Mouse (Mus musculus) CH12.LX (cell line): Measurements from ENCODE around the gene Gsto2. TPM values are rescaled to one million over a fixed set of nuclear protein-coding genes. Genes with fewer than 3 reads are reported as not detected.

Source experiments
- DNase-seq: peaks from one replicate; pipeline ENCODE4 v3.0.0-alpha.2; 2013; ENCODE audit errors: extremely low read depth
- H3K27ac ChIP-seq: 2 replicates; pipeline ENCODE4 v1.5.1; 2012; ENCODE audit warnings: low read depth, mild to moderate bottlenecking, control low read depth, moderate library complexity; ENCODE audit not compliant: insufficient read depth
- H3K27me3 ChIP-seq: replicated peaks from 2 replicates; pipeline ENCODE3; 2012; ENCODE audit warnings: inconsistent platforms
- H3K36me3 ChIP-seq, 2 experiments: replicated peaks in 1 of 2; 2 replicates each; pipeline versions ENCODE3 to v1.6.1; 2012; ENCODE audit warnings: inconsistent platforms in 1 of 2, low read length in 1 of 2, mild to moderate bottlenecking in 1 of 2, mixed read lengths in 1 of 2, moderate library complexity in 1 of 2; ENCODE audit not compliant: control insufficient read depth in 1 of 2, insufficient read depth in 1 of 2
- H3K4me1 ChIP-seq, 2 experiments: 2 replicates each; pipeline ENCODE4 v1.6.1; 2012; ENCODE audit warnings: inconsistent platforms in 1 of 2, moderate library complexity in 1 of 2; ENCODE audit not compliant: insufficient read depth in 2 of 2, control insufficient read depth in 1 of 2
- H3K4me2 ChIP-seq: 2 replicates; pipeline ENCODE4 v1.6.1; 2012; ENCODE audit warnings: low read depth, mild to moderate bottlenecking, control low read depth; ENCODE audit not compliant: poor library complexity, insufficient read depth, severe bottlenecking
- H3K4me3 ChIP-seq, 3 experiments: fragments of 150-350 bp in 1 of 3; sonication (generic) in 1 of 3; replicated peaks in 1 of 3; 2 replicates each; pipeline versions ENCODE3 to v1.5.1; 2011 to 2012; ENCODE audit warnings: low read depth in 2 of 3, low read length in 2 of 3, mild to moderate bottlenecking in 2 of 3, moderate library complexity in 2 of 3, control low read depth in 1 of 3, improper control_type of control experiment in 1 of 3, inconsistent platforms in 1 of 3, mixed read lengths in 1 of 3; ENCODE audit not compliant: poor library complexity in 1 of 3
- H3K79me2 ChIP-seq: replicated peaks from 2 replicates; pipeline ENCODE4 v1.6.1; 2012; ENCODE audit warnings: mild to moderate bottlenecking, moderate library complexity; ENCODE audit not compliant: control insufficient read depth, poor library complexity, insufficient read depth, severe bottlenecking; ENCODE audit errors: extremely low read depth
- H3K9ac ChIP-seq: 2 replicates; pipeline ENCODE4 v1.6.1; 2012; ENCODE audit warnings: low read depth, mild to moderate bottlenecking, control low read depth, moderate library complexity; ENCODE audit not compliant: insufficient read depth
- H3K9me3 ChIP-seq: replicated peaks from 2 replicates; pipeline ENCODE3; 2012; ENCODE audit warnings: low read length, inconsistent platforms, mixed read lengths
- CHD2 ChIP-seq: IDR thresholded peaks from 2 replicates; pipeline ENCODE4 v1.6.1; 2011; ENCODE audit warnings: low read length, improper control_type of control experiment
- CTCF ChIP-seq, 2 experiments: IDR thresholded peaks in 1 of 2; conservative IDR thresholded peaks in 1 of 2; 2 replicates each; pipeline ENCODE4 v1.5.1; 2011 to 2012; ENCODE audit warnings: low read depth in 2 of 2, low read length in 2 of 2, improper control_type of control experiment in 1 of 2, inconsistent platforms in 1 of 2, mild to moderate bottlenecking in 1 of 2, moderate library complexity in 1 of 2
- ELF1 ChIP-seq: IDR thresholded peaks from 2 replicates; pipeline ENCODE4 v1.6.1; 2014; ENCODE audit warnings: low read depth, mild to moderate bottlenecking, inconsistent platforms, low read length, improper control_type of control experiment
- EP300 ChIP-seq: IDR thresholded peaks from 2 replicates; pipeline ENCODE4 v1.6.1; 2011; ENCODE audit warnings: low read length, improper control_type of control experiment
- ETS1 ChIP-seq: conservative IDR thresholded peaks from 2 replicates; pipeline ENCODE4 v1.6.1; 2012; ENCODE audit warnings: low read depth, mild to moderate bottlenecking, inconsistent platforms, low read length, improper control_type of control experiment, moderate library complexity
- GABPA ChIP-seq: IDR thresholded peaks from 2 replicates; pipeline ENCODE4 v1.6.1; 2012; ENCODE audit warnings: low read depth, low read length, improper control_type of control experiment, inconsistent platforms; ENCODE audit not compliant: insufficient replicate concordance
- HCFC1 ChIP-seq: IDR thresholded peaks from 2 replicates; pipeline ENCODE4 v1.6.1; 2012; ENCODE audit warnings: low read depth, mild to moderate bottlenecking, inconsistent platforms, low read length, improper control_type of control experiment
- IRF4 ChIP-seq: IDR thresholded peaks from 2 replicates; pipeline ENCODE4 v1.6.1; 2014; ENCODE audit warnings: low read depth, mild to moderate bottlenecking, inconsistent platforms, low read length, improper control_type of control experiment
- JUND ChIP-seq: conservative IDR thresholded peaks from 2 replicates; pipeline ENCODE4 v1.6.1; 2011; ENCODE audit warnings: low read depth, low read length, improper control_type of control experiment
- KAT2A ChIP-seq: IDR thresholded peaks from 2 replicates; pipeline ENCODE4 v1.6.1; 2012; ENCODE audit warnings: low read length, improper control_type of control experiment, inconsistent platforms; ENCODE audit not compliant: insufficient replicate concordance
- MAFK ChIP-seq: IDR thresholded peaks from 2 replicates; pipeline ENCODE4 v1.6.1; 2011; ENCODE audit warnings: low read length, improper control_type of control experiment; ENCODE audit not compliant: insufficient replicate concordance
- MXI1 ChIP-seq: IDR thresholded peaks from 2 replicates; pipeline ENCODE4 v1.6.1; 2011; ENCODE audit warnings: mild to moderate bottlenecking, low read depth, low read length, improper control_type of control experiment
- NELFE ChIP-seq: IDR thresholded peaks from 2 replicates; pipeline ENCODE4 v1.6.1; 2011; ENCODE audit warnings: low read depth, low read length, improper control_type of control experiment
- POLR2A ChIP-seq: IDR thresholded peaks from 2 replicates; pipeline ENCODE4 v1.6.1; 2011; ENCODE audit warnings: low read depth, mild to moderate bottlenecking, improper control_type of control experiment, low read length
- POLR2AphosphoS2 ChIP-seq: IDR thresholded peaks from 2 replicates; pipeline ENCODE4 v1.6.1; 2011; ENCODE audit warnings: low read depth, low read length, improper control_type of control experiment
- RAD21 ChIP-seq: IDR thresholded peaks from 2 replicates; pipeline ENCODE4 v1.6.1; 2011; ENCODE audit warnings: low read depth, mild to moderate bottlenecking, low read length, improper control_type of control experiment, moderate library complexity
- RCOR1 ChIP-seq: conservative IDR thresholded peaks from 2 replicates; pipeline ENCODE4 v1.6.1; 2012; ENCODE audit warnings: low read depth, mild to moderate bottlenecking, inconsistent platforms, low read length, improper control_type of control experiment
- SMC3 ChIP-seq: IDR thresholded peaks from 2 replicates; pipeline ENCODE4 v1.6.1; 2011; ENCODE audit warnings: low read depth, low read length, improper control_type of control experiment
- TBP ChIP-seq: conservative IDR thresholded peaks from 2 replicates; pipeline ENCODE4 v1.6.1; 2011; ENCODE audit warnings: low read depth, low read length, improper control_type of control experiment
- USF1 ChIP-seq: IDR thresholded peaks from 2 replicates; pipeline ENCODE4 v1.6.1; 2014; ENCODE audit warnings: low read depth, mild to moderate bottlenecking, inconsistent platforms, low read length, improper control_type of control experiment
- ZC3H11A ChIP-seq: IDR thresholded peaks from 2 replicates; pipeline ENCODE4 v1.6.1; 2012; ENCODE audit warnings: low read depth, mild to moderate bottlenecking, inconsistent platforms, low read length, improper control_type of control experiment
- ZKSCAN1 ChIP-seq: IDR thresholded peaks from 2 replicates; pipeline ENCODE4 v1.6.1; 2012; ENCODE audit warnings: low read depth, inconsistent platforms, low read length, improper control_type of control experiment, borderline replicate concordance
- ZMIZ1 ChIP-seq: IDR thresholded peaks from 2 replicates; pipeline ENCODE4 v1.6.1; 2012; ENCODE audit warnings: low read depth, mild to moderate bottlenecking, inconsistent platforms, low read length, improper control_type of control experiment
- dilution Hi-C: fragments of 300-500 bp; cut with MboI; formaldehyde crosslinking; loops from 2 replicates; pipeline ENCODE4 v1.14.3; 2020; ENCODE audit warnings: low sequenced_read_pairs; ENCODE audit not compliant: extremely low pct_unique_long_range_greater_than_20kb, extremely low pct_ligation_motif_present
- in situ Hi-C: fragments of 300-500 bp; cut with MboI; formaldehyde crosslinking; loops from 3 replicates; pipeline ENCODE4 v1.14.3; 2019; ENCODE audit warnings: low sequenced_read_pairs, low pct_ligation_motif_present, low pct_unique_long_range_greater_than_20kb, mixed read lengths
- polyA plus RNA-seq: library from polyadenylated mRNA; unstranded; fragments of >175 nt; gene quantifications from 2 replicates; pipeline ENCODE4 v1.2.1, GENCODE M21; 2012; ENCODE audit warnings: low read depth; ENCODE audit not compliant: insufficient read length
- total RNA-seq, 2 experiments: library from RNA; depleted of rRNA; stranded (reverse); fragments of 300-350 nt in 1 of 2; fragments of >200 nt in 1 of 2; gene quantifications; 2 replicates each; pipeline ENCODE4 v1.2.3; 2012 to 2014

Gsto2 gene
- total and polyA plus RNA-seq, 3 experiments: 0.49 to 1.4 (median 1.3) TPM

GRCm38 (mm10) chr19:47910751-47911150 is 45.4 kb downstream of the Gsto2 start:
- peaks cover 12% of the 10 kb centered on the region for H3K79me2 ChIP-seq
- no peak overlapping the region for H3K9ac ChIP-seq
- H3K4me2 ChIP-seq: no peak overlapping the region
- no peaks in the 10 kb centered on the region for H3K27me3 ChIP-seq
- no peak for DNase-seq
- H3K4me1 ChIP-seq: peaks cover 23 to 71% of the 10 kb centered on the region in 2 experiments
- TF ChIP-seq USF1 (no peak), JUND (no peak), NELFE (no peak)
- H3K9me3 ChIP-seq: no peaks in the 10 kb centered on the region
- no peak overlapping the region for H3K4me3 ChIP-seq
- peak overlapping the region; percentile 43 for H3K27ac ChIP-seq
- in situ Hi-C loops: no loop called here
- H3K36me3 ChIP-seq: peaks cover 4 to 70% of the 10 kb centered on the region in 2 experiments
- dilution Hi-C loops: no loop called here

GRCm38 (mm10) chr19:47913344-47913743 is 48.0 kb downstream of the Gsto2 start:
- H3K36me3 ChIP-seq: peaks cover 0 to 63% of the 10 kb centered on the region in 2 experiments
- in situ Hi-C loops: no loop called here
- no peaks in the 10 kb centered on the region for H3K27me3 ChIP-seq
- no peaks in the 10 kb centered on the region for H3K9me3 ChIP-seq
- peaks cover 31 to 80% of the 10 kb centered on the region in 2 experiments for H3K4me1 ChIP-seq
- no peak overlapping the region for H3K4me2 ChIP-seq
- H3K9ac ChIP-seq: no peak overlapping the region
- dilution Hi-C loops: no loop called here
- H3K4me3 ChIP-seq: no peak overlapping the region
- peaks cover 24% of the 10 kb centered on the region for H3K79me2 ChIP-seq
- DNase-seq: no peak
- no peak for TF ChIP-seq GABPA
- no peak for TF ChIP-seq CHD2
- no peak for TF ChIP-seq KAT2A
- no peak for TF ChIP-seq JUND
- TF ChIP-seq ZMIZ1: no peak
- TF ChIP-seq POLR2A: no peak
- no peak for TF ChIP-seq USF1
- no peak for TF ChIP-seq MAFK
- TF ChIP-seq TBP: no peak
- TF ChIP-seq EP300: no peak
- TF ChIP-seq POLR2AphosphoS2: no peak
- TF ChIP-seq MXI1: no peak
- TF ChIP-seq CTCF (conservative IDR thresholded peaks at IDR 0.05 in 1 of 2, IDR thresholded peaks at IDR 0.05 in 1 of 2; ENCODE audit: low read depth in 2 of 2, low read length in 2 of 2): no peak
- TF ChIP-seq RAD21: no peak
- no peak overlapping the region for H3K27ac ChIP-seq

- DNase-seq: no peak
- Histone ChIP-seq H3K4me3 (no peak overlapping the region), H3K4me1 (peaks cover 27 to 73% of the 10 kb centered on the region in 2 experiments), H3K9ac (no peak overlapping the region)
- TF ChIP-seq RCOR1 (no peak), HCFC1 (no peak), USF1 (no peak), ZC3H11A (no peak), ELF1 (no peak), ZKSCAN1 (no peak), CTCF (conservative IDR thresholded peaks at IDR 0.05 in 1 of 2, IDR thresholded peaks at IDR 0.05 in 1 of 2; ENCODE audit: low read depth in 2 of 2, low read length in 2 of 2) (no peak), SMC3 (no peak), ETS1 (no peak), IRF4 (no peak)
- TF ChIP-seq, all 38 proteins: peak for 0
- no peaks in the 10 kb centered on the region for H3K9me3 ChIP-seq
- peaks cover 21% of the 10 kb centered on the region; the same call in 1 of the 2 replicates for H3K79me2 ChIP-seq
- H3K4me2 ChIP-seq: no peak overlapping the region
- no peak overlapping the region for H3K27ac ChIP-seq
- H3K27me3 ChIP-seq: no peaks in the 10 kb centered on the region
- dilution Hi-C loops (no loop called here), in situ Hi-C loops (no loop called here)
- peaks cover 0 to 56% of the 10 kb centered on the region in 2 experiments for H3K36me3 ChIP-seq
Measured at GRCm38 (mm10) chr19:47914191-47914590, 48.9 kb downstream of the Gsto2 start.
